Mouse (Mus musculus): Measurements from ENCODE around the gene Padi3. TPM values are rescaled to one million over a fixed set of nuclear protein-coding genes. Genes with fewer than 3 reads are reported as not detected.

The Padi3 gene
- total RNA-seq, 2 experiments from 2014 or later = 0.24 TPM; not detected in 1

DNA sequence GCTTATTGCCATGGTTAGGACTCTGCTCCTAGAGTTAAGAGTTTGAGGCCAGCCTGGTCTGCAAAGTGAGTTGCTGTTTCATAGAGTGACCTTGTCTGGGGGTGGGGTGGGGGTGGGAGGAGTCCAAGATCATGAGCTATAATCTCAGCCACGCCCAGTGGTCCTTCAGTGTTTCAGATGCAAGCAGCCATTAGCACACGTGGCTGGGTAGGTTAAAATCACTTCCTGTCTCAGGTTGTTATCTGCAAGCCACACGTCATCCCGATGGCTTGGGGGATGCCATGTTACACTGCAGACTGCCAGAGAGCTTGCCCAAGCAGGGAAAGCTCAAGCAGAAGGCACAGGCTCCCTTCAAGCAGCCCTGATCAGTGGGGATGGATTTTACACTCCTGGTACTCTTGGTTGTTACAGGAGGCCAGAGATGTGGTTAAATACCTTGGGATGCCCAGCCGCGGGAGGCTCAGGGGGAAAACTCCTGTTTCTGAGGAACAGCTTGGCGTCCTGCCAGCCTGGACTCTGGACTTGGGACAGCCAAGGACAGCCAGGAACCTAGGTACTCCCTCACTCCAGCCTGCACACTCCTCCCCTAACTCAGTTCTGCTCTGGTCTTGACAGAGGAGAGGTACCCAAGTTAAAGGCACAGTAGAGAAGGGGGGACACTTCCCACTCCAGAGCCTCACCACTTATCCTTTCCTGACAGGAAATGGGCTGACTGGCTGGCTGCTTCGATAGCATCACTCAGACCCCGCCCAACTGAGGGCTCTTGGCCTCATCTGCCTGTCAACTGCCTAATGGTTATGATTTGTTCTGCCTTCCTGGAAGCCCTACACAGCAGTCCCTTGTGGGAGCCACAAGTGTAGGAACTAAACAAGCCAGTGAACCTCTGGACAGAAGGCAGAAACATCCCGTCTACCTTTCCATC lies 5.8 kb upstream of the Padi3 start:
- peak; percentile 54 for DNase-seq

DNA sequence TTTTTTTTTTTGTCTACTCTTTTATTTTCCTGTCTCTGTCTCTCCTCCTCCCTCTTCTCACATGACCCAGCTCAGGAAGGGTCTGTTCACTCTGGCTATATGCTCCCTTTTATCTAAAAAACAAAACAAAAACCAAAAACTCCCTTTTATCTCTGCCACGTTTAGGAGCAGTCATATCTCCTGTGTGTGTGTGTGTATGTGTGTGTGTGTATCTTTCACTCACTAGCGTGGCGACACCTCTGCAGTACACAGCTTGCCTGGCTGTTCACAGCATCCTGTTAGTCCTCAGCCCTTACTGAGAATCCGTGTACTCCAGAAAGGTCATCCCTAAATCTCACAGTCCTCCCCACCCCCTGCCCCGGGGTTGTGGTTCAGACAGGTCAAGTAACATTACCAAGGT lies 5.0 kb upstream of the Padi3 start:
- no peak for DNase-seq

DNA sequence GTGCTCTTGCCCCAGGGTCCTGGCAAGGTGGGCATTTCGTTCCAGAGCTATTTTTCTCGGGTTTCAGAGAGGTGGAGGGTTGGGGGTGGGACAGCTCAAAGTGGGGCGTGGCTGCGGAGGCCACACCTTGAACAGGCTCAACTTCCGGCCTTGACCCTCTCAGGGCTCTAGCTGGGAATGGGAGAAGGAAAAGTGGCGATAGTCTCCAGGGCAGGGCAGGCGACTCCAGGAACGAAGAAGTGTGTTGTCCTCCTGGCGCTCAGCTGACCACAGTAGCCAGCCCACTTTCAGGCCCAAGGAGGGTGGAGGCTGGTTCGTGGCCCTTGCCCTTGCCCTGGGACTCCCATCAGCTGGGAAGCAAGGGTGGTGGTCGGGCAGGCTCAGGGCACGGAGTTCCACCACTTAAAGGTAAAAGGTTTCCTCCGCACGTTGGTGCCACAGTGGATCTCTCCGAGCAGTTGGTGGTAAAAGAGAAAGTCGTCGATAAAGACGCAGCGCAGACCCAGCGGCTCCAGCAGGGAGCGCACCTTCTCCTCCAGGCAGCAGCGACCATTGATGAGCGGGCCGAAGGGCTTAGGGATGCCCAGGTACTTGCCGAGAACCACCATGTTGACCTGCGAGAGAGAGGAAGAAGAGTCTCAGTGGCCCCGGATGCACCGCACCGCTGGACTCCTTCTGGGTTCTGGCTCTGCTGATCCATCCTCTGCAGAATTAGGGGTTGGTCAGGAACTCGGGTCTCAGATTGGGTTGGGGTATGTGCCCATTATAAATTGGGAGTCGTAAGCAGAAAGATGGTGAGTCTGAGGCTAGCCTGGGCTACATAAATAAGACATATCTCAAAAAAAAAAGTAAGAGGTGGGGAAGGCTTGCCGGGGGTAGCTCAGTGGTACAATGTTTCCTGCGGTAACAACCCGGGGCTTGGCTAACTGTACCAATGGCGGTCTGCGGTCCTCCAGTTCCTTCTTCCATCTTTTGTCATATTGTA lies 4.1 kb upstream of the Padi3 start:
- peak; percentile 57 for DNase-seq

DNA sequence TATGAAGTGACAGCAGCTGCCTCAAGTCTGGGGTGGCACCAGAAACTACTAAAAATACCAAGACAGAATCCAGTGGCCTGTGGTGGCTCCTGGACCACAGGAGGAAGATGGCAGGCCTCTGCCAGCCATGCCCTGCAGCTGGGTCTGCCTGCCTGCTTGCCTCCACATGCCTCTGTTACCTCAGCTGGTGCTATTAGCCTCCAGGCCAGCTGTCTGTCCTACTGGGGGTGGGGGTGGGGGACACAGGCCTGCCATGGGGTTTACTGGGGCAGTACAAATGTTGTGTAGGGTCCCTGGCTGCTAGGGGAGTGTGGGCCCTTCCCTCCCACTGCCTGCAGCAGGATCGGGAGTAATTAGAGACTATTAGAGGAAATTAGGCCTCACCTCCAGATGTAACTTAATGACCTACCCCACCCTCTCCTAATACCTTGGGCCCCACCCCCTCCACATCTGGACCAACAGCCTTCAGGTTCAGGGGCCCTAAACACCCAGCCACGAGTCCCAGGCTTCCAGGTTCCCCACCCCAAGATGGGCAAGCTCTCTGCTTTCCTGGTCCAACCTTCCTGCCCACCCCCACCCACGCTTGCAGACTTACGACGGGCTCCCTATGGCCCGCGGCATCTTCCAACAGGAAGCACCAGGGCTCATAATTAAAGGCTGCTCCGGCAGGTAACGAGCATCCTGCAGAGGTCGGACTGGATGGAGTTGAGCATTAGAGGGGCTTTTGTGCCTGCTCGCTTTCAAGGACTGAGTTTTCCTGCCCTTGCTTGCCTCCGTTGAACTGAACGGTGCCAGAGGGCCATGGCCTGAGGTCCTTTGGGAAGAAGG lies 3.1 kb upstream of the Padi3 start:
- DNase-seq = no peak

DNA sequence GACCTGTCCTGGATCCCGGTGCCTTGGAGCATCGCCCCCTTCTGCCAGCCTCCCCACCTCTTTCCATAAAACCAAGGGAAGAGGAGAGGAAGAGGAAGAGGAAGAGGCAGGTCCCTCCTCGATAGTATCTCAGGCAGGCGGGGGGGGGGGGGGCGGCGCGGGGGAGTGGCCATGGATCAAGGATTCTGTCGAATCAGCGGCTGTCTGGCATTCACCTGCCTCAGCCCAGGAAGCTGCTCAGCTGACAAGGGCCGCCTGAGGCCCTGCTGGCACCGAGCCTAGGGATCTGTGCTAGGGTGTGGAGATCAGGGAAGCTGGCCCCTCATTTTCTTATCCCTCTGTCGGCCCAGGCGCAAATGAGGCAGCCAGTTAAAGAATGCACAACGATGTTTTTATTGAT lies 2.2 kb upstream of the Padi3 start:
- peak; percentile 27 for DNase-seq

DNA sequence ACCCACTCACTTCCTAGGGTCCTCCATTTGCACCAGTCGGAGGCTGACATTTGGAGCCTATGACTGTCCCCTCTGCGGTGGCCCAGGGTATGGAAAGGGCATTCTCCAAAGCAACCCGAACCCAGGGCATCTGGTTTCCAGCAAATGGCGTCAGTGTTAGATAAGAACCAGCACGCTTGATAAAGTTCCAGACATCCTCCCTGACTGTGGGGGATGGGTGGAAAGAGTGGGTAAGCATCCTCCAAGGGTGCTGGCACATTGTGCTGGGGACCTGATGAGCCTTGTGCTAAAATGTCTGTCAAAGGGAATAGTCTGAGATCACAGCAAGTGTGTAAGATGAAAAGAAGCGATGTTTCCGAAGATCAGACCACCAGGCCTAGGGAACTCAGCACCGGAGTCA lies 1.7 kb upstream of the Padi3 start:
- no peak for DNase-seq

DNA sequence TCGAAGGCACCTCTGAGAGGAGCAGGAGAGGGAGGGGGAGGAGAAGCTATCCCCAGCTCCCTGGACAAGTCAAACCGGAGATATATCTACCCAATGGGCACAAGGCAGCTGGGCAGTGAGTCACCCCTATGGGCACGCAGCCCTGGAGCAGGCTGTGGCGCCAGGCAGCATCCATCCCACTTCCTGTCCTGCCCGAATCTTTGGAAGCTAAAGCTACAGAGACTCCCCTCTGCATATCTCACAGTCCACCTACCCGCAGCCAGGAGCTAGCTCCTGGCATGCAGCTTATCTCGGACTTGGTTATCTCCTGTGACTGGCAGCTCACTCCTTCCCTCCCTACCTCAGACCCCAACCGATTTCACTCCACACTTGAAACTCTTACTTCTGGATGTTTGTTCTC lies 1.3 kb downstream of the Padi3 start:
- peak; percentile 62 for DNase-seq

DNA sequence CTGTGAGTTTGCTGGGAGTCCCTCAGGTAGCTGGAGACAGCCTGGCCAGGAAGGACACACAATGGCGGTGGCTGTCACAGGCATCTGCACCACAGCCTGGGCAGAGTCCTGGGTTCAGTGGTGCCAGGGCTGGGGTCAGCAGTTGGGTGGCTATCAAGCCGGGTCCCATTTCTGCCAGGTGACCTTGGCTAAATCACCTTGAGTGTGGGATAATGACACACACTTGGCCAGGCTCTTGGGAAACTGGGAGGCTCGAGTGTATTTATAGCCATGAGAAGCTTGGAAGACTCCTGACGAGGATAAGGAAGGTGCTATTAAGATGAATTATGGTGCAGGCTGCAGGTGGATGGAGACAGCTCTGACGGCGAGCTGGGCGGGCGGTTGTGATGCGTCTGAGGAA lies 5.8 kb downstream of the Padi3 start:
- DNase-seq = no peak

DNA sequence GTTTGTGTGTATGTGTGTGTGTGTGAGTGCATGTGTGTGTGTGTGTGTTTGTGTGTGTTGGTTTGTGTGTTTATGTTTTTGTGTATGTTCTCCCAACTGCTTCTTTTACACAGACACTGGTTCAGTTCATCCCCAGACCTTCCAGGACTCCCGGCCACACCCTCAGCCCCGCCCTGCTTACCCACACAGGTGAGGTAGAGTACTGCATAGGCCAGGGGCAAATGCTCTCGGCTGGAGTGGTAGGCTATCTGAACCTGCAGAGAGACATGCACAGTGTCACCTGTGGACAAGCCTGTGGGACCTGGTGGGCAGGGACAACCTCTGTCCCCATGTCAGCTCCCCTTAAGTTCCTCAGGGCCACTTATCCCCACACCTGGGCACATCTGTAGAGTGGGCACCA lies 9.1 kb downstream of the Padi3 start:
- DNase-seq = no peak

DNA sequence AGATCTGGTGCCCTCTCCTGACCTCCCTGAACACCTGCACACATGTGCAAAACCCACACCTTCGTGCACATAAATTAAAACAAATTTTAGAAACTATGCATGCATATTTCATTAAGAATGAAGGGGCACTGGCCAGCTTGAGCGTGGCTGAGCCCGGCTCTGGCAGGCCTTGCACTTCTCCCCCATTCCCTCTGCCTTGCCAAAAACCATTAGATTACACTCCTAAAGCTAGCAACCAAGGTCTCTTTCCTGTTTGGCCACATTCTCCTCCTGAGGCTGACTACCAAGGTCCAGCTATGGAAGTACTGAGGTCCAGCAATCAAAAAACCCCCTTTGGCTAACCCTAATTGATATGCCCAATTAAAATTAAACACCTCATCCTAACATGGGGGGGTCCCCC lies 13.7 kb downstream of the Padi3 start:
- peak; percentile 55 for DNase-seq

DNA sequence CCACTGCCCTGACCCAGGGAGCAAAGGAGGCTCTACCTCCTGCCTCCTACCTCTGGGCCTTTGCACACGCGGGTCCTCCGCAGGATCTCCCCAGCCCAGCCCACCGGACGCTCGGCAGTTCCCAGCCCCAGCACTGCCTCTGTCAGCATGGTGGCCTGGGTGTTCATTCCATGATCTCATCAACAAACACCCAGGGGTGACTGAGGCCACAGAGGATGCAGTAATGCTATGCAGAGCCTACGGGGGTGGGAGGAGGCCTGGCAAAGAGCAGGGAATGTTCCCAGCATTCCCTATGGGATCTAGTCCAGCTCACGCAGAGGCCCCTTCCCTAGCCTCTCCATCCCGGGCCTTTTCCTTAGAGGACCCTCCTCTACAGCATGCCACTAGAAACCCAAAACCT lies 15.8 kb downstream of the Padi3 start:
- no peak for DNase-seq

DNA sequence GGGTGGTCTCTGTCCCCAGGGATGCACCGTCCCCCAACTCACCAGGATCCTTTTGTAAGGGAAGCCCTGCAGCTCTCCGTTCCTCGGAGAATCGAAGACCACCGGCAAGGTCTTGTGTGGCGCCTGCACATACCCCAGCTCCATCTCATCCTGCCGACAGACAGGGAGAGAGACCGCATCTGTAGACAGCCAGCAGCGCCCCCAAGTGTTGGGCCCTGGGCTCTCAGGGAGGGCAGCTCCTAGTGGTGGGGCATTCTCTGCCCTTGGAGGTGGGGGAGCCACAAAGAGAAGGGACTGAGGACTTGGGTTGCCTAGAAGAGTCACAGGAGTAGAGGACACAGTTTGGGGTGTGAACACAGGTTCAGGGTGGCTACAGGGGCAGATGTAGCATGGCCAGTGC lies 16.7 kb downstream of the Padi3 start:
- DNase-seq = no peak

DNA sequence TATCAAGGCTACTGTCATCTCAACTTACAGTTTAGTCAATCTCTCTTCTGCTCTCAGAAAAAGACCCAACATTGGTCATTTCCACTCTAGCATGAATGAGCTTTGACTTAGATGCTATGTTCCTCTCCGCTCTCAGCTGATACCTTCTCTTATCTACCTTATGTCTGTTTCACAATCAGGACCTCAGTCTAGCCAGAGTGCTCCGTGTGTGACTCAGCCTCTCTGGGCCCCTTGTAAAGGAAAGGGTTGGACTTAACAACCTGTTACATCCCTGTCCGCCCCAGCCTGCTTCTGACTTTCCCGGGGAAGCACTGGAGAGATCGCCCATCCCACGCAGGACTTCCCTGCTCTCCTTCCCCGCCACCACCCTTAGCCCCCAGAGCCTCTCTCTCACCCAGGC lies 17.9 kb downstream of the Padi3 start:
- DNase-seq = no peak

DNA sequence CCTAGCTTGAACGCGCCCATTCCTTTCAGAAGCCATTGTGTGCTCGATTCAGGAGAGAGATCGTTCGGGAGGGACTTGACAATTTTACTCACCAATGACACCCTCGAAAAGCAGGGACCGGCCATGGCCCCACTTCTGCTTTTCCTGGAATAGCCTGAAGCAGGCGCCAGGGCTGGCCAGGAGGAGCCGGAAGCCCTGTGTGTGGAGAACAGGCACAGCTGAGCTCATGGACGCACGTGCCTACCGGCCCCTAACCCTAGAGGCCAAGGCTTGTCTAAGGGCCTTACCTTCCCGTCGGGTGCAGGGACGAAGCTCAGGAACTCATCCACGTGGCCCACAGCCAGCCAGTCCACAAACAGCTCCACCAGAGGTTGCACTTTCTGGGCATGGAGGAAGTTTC lies 19.4 kb downstream of the Padi3 start:
- DNase-seq = no peak

DNA sequence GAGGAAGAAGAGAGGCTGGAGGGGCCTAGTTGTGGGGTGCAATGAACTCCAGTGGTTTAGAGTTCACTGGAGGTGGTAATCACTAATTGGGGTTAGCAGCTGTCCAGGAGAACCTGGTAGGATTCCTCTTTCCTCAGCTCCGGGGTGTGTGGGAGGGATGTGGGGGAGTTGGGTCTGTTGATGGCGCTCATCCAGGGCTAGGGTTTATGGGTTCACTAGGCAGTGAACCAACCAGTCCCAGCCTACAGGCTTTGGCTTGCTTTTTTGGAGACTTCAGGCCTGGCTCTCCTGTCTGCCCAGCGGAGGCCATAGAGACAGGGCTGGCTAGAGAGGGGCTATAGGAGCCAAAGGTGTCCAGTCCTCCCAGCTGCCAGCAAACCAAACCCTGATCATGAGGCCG lies 20.5 kb downstream of the Padi3 start:
- no peak for DNase-seq

DNA sequence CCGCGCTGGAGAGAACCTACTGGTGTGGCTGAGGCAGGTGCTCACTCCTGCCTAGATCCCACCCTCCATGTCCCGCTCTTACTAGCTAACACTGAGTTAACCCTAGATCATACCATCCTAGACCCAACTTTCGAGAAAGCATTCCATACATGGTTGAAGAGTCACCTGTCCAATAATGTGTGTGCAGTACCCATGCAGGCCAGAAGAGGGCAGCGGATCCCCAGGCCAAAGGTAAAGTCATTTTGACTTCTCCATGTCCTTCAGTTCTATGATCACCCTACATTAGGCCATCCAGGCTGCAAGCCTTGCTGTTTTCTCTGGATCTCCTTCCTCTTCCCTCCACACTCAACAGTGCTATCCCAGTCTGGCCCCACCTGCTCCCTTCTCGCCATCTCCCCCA lies 21.5 kb downstream of the Padi3 start:
- peak; percentile 87 for DNase-seq

DNA sequence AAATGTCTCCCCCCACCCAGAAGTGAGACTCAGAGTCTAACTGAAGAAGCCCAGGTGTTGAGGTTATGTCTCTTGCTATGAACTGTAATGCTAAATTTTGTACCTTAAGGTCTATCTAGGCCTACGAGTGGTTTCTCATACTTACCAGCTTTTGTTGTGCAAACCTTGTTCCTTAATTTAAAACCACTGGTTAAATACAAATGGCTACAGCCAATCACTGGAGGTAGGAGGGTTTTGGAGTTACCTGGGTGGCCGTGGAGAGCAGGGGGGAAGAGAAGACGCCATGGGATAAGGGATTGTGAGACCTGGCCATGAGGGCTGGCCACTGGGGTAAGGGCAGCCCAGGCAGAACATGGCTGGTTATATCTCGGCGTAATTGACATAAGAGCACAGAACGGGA lies 22.2 kb downstream of the Padi3 start:
- no peak for DNase-seq

DNA sequence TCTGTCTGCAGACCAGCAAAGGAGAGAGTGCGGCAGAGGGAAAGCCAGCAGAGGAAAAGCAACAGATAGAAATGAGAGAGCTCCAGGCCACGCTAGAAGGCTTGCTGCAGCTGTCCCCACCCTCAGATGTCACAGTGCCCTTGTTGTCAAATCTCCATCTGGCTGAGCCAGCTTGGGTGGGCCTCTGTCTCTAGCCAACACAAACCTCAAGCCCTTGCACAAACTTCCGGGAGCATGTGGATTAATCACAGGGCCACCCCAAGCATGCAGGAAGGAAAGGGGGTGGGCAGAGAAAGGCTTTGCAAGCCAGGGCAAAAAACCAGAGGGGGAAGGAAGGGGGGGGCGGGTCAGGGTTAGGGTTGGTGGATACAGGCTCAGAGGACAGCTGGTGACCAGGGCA lies 23.0 kb downstream of the Padi3 start:
- DNase-seq = no peak

DNA sequence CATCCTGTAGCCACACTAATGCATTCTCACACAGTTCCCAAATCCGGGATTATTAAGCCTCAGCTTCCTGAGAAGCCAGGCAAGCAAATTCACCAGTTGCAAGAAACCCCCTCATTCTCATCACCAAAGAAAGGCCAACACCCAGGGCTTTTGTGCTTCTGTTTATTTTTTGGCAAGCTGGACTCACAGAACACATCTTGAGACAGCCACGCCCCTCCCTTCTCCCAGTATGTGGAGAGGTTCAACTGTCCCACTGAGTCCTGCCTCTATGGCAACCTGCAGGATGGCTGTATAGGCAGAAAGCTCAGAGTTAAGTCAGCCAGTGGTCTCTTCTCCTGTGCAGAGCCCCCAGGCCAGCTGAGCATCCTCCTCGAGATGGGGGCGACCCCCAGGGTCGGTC lies 25.2 kb downstream of the Padi3 start:
- DNase-seq = no peak

DNA sequence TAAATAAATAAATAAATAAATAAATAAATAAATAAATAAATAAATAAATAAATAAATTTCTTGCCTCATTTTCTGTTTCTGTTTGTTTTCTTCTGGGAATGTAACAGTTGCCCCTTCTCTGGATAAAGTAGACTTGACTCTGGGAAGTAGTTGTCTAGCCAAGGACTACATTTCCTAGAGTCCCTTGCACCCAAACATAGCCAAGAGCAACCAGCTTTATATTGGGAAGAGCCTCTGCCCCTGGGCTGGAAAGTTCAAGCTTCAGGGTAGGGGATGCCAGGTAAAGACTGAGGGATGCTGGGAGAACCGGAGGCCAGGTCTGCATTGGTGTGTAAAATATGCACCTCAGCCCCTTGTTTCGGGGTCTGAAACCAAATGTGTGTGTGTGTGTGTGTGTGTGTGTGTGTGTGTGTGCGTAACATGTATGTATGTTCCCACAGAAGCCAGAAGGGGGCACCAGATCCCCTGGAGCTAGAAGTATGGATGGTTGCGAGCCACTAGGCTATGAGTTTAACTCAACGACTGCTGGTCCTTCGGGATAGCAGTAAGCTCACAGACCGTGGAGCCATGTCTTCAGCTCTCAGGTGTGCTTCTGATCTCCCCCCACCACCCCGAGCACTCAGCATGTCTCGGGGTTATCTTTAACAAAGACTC lies 26.0 kb downstream of the Padi3 start:
- DNase-seq = no peak

DNA sequence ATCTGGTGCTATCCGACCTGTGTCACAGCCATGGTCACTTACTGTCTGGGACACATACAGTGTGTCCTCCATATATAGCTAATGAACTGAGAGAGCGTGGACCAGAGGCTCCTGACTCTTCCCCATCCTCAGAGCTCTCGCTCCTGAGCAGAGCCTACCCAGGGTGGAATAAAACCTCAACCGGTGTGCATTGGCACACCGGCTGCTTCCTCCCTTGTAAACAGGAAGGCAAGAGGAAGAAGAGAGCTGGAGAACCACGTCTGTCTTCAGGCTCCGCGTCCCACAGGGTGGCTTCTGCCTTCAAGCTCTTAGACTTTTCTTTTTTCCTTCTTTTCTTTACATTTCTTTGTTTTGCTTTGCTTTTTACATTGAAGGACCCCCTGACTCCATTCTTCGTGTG lies 27.6 kb downstream of the Padi3 start:
- no peak for DNase-seq

DNA sequence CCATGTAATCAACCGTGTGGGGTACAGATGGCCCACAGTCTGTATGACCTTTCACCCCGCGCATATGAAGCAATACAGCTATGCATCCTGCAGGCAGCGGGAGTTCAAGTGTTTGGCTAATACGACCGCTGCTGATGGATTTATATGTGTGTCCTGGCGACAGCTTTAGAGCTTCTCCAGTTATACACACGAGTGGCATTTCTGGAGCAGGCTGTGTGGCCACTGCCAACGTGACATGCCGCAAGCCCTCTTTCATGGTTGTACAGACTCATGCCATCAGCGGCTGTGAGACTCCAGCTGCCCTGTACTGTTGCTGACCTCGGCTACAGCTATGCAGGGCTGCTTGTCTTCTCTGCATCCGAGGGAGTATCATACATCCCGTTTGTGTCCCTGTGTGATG lies 29.9 kb downstream of the Padi3 start:
- DNase-seq = no peak
